Mouse (Mus musculus): ENCODE measurements at regions not wholly inside any gene's neighbourhood (a gene's known extent, or its start where the extent isn't known, plus 50 kb on each side); places are given as distances from the start of the nearest gene placed in this dataset.
"Not testable (repeated sequence)": the region's sequence is repeated elsewhere in the genome, so short reads cannot be mapped to it uniquely, and the experiment has no call there.

- Histone ChIP-seq H3K4me1 (ENCODE audit: control insufficient read depth, insufficient read depth, low read length) (no peaks in the 10 kb centered on the region), H3K27ac (ENCODE audit: control insufficient read depth, insufficient read depth, low read depth, low read length, poor library complexity) (no peak overlapping the region), H3K4me3 (replicated peaks; ENCODE audit: control insufficient read depth, low read depth, low read length) (no peak overlapping the region)
- TF ChIP-seq CTCF (IDR thresholded peaks at IDR 0.05; ENCODE audit: control insufficient read depth, insufficient read depth, low read length), result no peak
- WGBS, result 49% methylated on average over 6 of the region's 6 CpGs
These were observed 181.9 kb upstream of the Npvf start for GRCm38 (mm10) chr6:50835997-50836625.

- H3K27ac ChIP-seq (ENCODE audit: control insufficient read depth, insufficient read depth, low read depth, low read length, poor library complexity), result no peak overlapping the region
- no peak for TF ChIP-seq CTCF (IDR thresholded peaks at IDR 0.05; ENCODE audit: control insufficient read depth, insufficient read depth, low read length)
- TF ChIP-seq POLR2A (IDR thresholded peaks at IDR 0.05; ENCODE audit: borderline replicate concordance, control insufficient read depth, low read depth, low read length), result no peak
- WGBS, result 75% methylated on average over 9 of the region's 9 CpGs
- no peaks in the 10 kb centered on the region for H3K4me1 ChIP-seq (ENCODE audit: control insufficient read depth, insufficient read depth, low read length)
- H3K4me3 ChIP-seq (replicated peaks; ENCODE audit: control insufficient read depth, low read depth, low read length), result no peak overlapping the region
These were observed 186.6 kb upstream of the Npvf start for GRCm38 (mm10) chr6:50840826-50841225.

- not testable (repeated sequence) for H3K4me1 ChIP-seq (ENCODE audit: control insufficient read depth, insufficient read depth, low read length); H3K27ac ChIP-seq (ENCODE audit: control insufficient read depth, insufficient read depth, low read depth, low read length, poor library complexity); H3K4me3 ChIP-seq (replicated peaks; ENCODE audit: control insufficient read depth, low read depth, low read length)
- WGBS, result 63% methylated on average over 2 of the region's 2 CpGs
These were observed 191.0 kb upstream of the Npvf start for GRCm38 (mm10) chr6:50845246-50845645.

GRCm38 (mm10) chr6:50846740-50847516, 192.7 kb upstream of the Npvf start:
- no peak overlapping the region for H3K4me3 ChIP-seq (replicated peaks; ENCODE audit: control insufficient read depth, low read depth, low read length)
- 65% methylated on average over 18 of the region's 18 CpGs for WGBS
- no peak overlapping the region for H3K27ac ChIP-seq (ENCODE audit: control insufficient read depth, insufficient read depth, low read depth, low read length, poor library complexity)
- TF ChIP-seq POLR2A (IDR thresholded peaks at IDR 0.05; ENCODE audit: borderline replicate concordance, control insufficient read depth, low read depth, low read length), result no peak
- no peak for TF ChIP-seq CTCF (IDR thresholded peaks at IDR 0.05; ENCODE audit: control insufficient read depth, insufficient read depth, low read length)
- no peaks in the 10 kb centered on the region for H3K4me1 ChIP-seq (ENCODE audit: control insufficient read depth, insufficient read depth, low read length)

- TF ChIP-seq POLR2A (IDR thresholded peaks at IDR 0.05; ENCODE audit: borderline replicate concordance, control insufficient read depth, low read depth, low read length), result no peak
- TF ChIP-seq CTCF (IDR thresholded peaks at IDR 0.05; ENCODE audit: control insufficient read depth, insufficient read depth, low read length), result no peak
- no peaks in the 10 kb centered on the region for H3K4me1 ChIP-seq (ENCODE audit: control insufficient read depth, insufficient read depth, low read length)
- 69% methylated on average over 7 of the region's 7 CpGs for WGBS
- H3K4me3 ChIP-seq (replicated peaks; ENCODE audit: control insufficient read depth, low read depth, low read length), result no peak overlapping the region
- H3K27ac ChIP-seq (ENCODE audit: control insufficient read depth, insufficient read depth, low read depth, low read length, poor library complexity), result no peak overlapping the region
These were observed 193.3 kb upstream of the Npvf start for GRCm38 (mm10) chr6:50847548-50847947.

- WGBS, result 44% methylated on average over 4 of the region's 4 CpGs
- Histone ChIP-seq H3K4me3 (replicated peaks; ENCODE audit: control insufficient read depth, low read depth, low read length) (no peak overlapping the region), H3K27ac (ENCODE audit: control insufficient read depth, insufficient read depth, low read depth, low read length, poor library complexity) (no peak overlapping the region), H3K4me1 (ENCODE audit: control insufficient read depth, insufficient read depth, low read length) (no peaks in the 10 kb centered on the region)
- TF ChIP-seq POLR2A (IDR thresholded peaks at IDR 0.05; ENCODE audit: borderline replicate concordance, control insufficient read depth, low read depth, low read length) (no peak), CTCF (IDR thresholded peaks at IDR 0.05; ENCODE audit: control insufficient read depth, insufficient read depth, low read length) (no peak)
These were observed 204.9 kb upstream of the Npvf start for GRCm38 (mm10) chr6:50859162-50859561.

GRCm38 (mm10) chr6:50877991-50878390, 223.8 kb upstream of the Npvf start:
- Histone ChIP-seq H3K4me3 (replicated peaks; ENCODE audit: control insufficient read depth, low read depth, low read length) (no peak overlapping the region), H3K27ac (ENCODE audit: control insufficient read depth, insufficient read depth, low read depth, low read length, poor library complexity) (no peak overlapping the region), H3K4me1 (ENCODE audit: control insufficient read depth, insufficient read depth, low read length) (no peaks in the 10 kb centered on the region; the same call in 1 of the 2 replicates)
- 43% methylated on average over 5 of the region's 5 CpGs for WGBS
- TF ChIP-seq POLR2A (IDR thresholded peaks at IDR 0.05; ENCODE audit: borderline replicate concordance, control insufficient read depth, low read depth, low read length), result no peak

- Histone ChIP-seq H3K27ac (ENCODE audit: control insufficient read depth, insufficient read depth, low read depth, low read length, poor library complexity) (no peak overlapping the region), H3K4me1 (ENCODE audit: control insufficient read depth, insufficient read depth, low read length) (no peaks in the 10 kb centered on the region), H3K4me3 (replicated peaks; ENCODE audit: control insufficient read depth, low read depth, low read length) (no peak overlapping the region)
- no peak for TF ChIP-seq CTCF (IDR thresholded peaks at IDR 0.05; ENCODE audit: control insufficient read depth, insufficient read depth, low read length)
- no peak for TF ChIP-seq POLR2A (IDR thresholded peaks at IDR 0.05; ENCODE audit: borderline replicate concordance, control insufficient read depth, low read depth, low read length)
- 53% methylated on average over 3 of the region's 3 CpGs for WGBS
These were observed 228.1 kb upstream of the Npvf start for GRCm38 (mm10) chr6:50882298-50882697.

- Histone ChIP-seq H3K4me1 (ENCODE audit: control insufficient read depth, insufficient read depth, low read length) (no peaks in the 10 kb centered on the region), H3K4me3 (replicated peaks; ENCODE audit: control insufficient read depth, low read depth, low read length) (no peak overlapping the region), H3K27ac (ENCODE audit: control insufficient read depth, insufficient read depth, low read depth, low read length, poor library complexity) (no peak overlapping the region)
- no peak for TF ChIP-seq POLR2A (IDR thresholded peaks at IDR 0.05; ENCODE audit: borderline replicate concordance, control insufficient read depth, low read depth, low read length)
- TF ChIP-seq CTCF (IDR thresholded peaks at IDR 0.05; ENCODE audit: control insufficient read depth, insufficient read depth, low read length), result no peak
- 61% methylated on average over 4 of the region's 4 CpGs for WGBS
These were observed 228.5 kb upstream of the Npvf start for GRCm38 (mm10) chr6:50882759-50883158.

Measured in bone marrow, adult 2 months (tissue).